Mouse (Mus musculus) kidney, adult 2 months (tissue): ENCODE results near the gene Sned1. TPM values are rescaled to one million over a fixed set of nuclear protein-coding genes. Genes with fewer than 3 reads are reported as not detected.
A peak's percentile ranks its signal among the peaks of the same experiment; 100 is the strongest.

Experiments
- DNase-seq: peaks from one replicate; pipeline ENCODE4 v3.0.0; 2021
- H3K27ac ChIP-seq: fragments of 200-500 bp; 2 replicates; pipeline ENCODE4 v1.5.1; 2012; ENCODE audit warnings: low read depth, low read length, control low read depth, inconsistent platforms; ENCODE audit not compliant: insufficient read depth
- H3K27me3 ChIP-seq: fragments of 200-500 bp; replicated peaks from 2 replicates; pipeline ENCODE4 v1.6.1; 2012; ENCODE audit warnings: mild to moderate bottlenecking, moderate library complexity, low read length, inconsistent platforms; ENCODE audit not compliant: control insufficient read depth, insufficient read depth
- H3K36me3 ChIP-seq: fragments of 200-500 bp; 2 replicates; pipeline ENCODE4 v1.6.1; 2012; ENCODE audit warnings: mild to moderate bottlenecking, moderate library complexity, low read length, inconsistent platforms; ENCODE audit not compliant: control insufficient read depth, insufficient read depth
- H3K4me1 ChIP-seq: fragments of 200-500 bp; 2 replicates; pipeline ENCODE4 v1.6.1; 2011; ENCODE audit warnings: low read length; ENCODE audit not compliant: control insufficient read depth, insufficient read depth
- H3K4me3 ChIP-seq: fragments of 200-500 bp; 2 replicates; pipeline ENCODE4 v1.5.1; 2011; ENCODE audit warnings: mild to moderate bottlenecking, low read depth, low read length, control low read depth; ENCODE audit not compliant: insufficient read depth
- CTCF ChIP-seq: fragments of 200-500 bp; conservative IDR thresholded peaks from 2 replicates; pipeline ENCODE4 v1.5.1; 2011; ENCODE audit warnings: low read depth, mild to moderate bottlenecking, control low read depth, low read length, moderate library complexity, mixed read lengths; ENCODE audit not compliant: insufficient read depth, insufficient read length
- POLR2A ChIP-seq: fragments of 200-500 bp; IDR thresholded peaks from one replicate; pipeline ENCODE4 v1.6.1; 2011; ENCODE audit warnings: low read depth, low read length, control low read depth
- WGBS: fragments of 180-500 bp; shearing (Covaris S2); methylation state at CpG from one replicate; pipeline ENCODE4 v1.1.7; 2018; 5-methylcytosine and 5-hydroxymethylcytosine counted together
- polyA plus RNA-seq: library from polyadenylated mRNA; depleted of rRNA; stranded (reverse); fragments of >200 nt; gene quantifications from 2 replicates; pipeline ENCODE4 v1.2.3, GENCODE M21; 2012

The Sned1 gene
- polyA plus RNA-seq, 1 experiment = 8.8 TPM

GRCm38 (mm10) chr1:93229626-93230025 is 6.0 kb upstream of the Sned1 start:
- TF ChIP-seq POLR2A (no peak), CTCF (no peak)
- Histone ChIP-seq H3K4me3 (no peak overlapping the region), H3K27ac (0 out of 2 replicates have a peak overlapping the region, but pooled peaks have one; percentile 29), H3K4me1 (peaks cover 6% of the 10 kb centered on the region; the same call in 1 of the 2 replicates), H3K27me3 (no peaks in the 10 kb centered on the region), H3K36me3 (no peaks in the 10 kb centered on the region)
- WGBS = 81% methylated on average over 4 of the region's 4 CpGs
- peak; percentile 45 for DNase-seq

- Histone ChIP-seq H3K27ac (0 out of 2 replicates have a peak overlapping the region, but pooled peaks have one; percentile 24), H3K27me3 (no peaks in the 10 kb centered on the region), H3K36me3 (no peaks in the 10 kb centered on the region), H3K4me3 (peak overlapping the region; percentile 52), H3K4me1 (no peaks in the 10 kb centered on the region; the same call in 1 of the 2 replicates)
- WGBS = 34% methylated on average over 3 of the region's 3 CpGs
- DNase-seq = no peak
- TF ChIP-seq CTCF (peak; percentile 35; the same call in 1 of the 2 replicates), POLR2A (no peak)
These were observed 894 bp downstream of the Sned1 start for GRCm38 (mm10) chr1:93236545-93236924.

- 91% methylated on average over 10 of the region's 10 CpGs for WGBS
- DNase-seq = no peak
These were observed 2.0 kb downstream of the Sned1 start for GRCm38 (mm10) chr1:93237676-93238075.

GRCm38 (mm10) chr1:93238201-93238600 is 2.6 kb downstream of the Sned1 start:
- Histone ChIP-seq H3K36me3 (no peaks in the 10 kb centered on the region), H3K27ac (no peak overlapping the region), H3K4me1 (no peaks in the 10 kb centered on the region; the same call in 1 of the 2 replicates), H3K4me3 (no peak overlapping the region), H3K27me3 (no peaks in the 10 kb centered on the region)
- peak; percentile 33 for DNase-seq
- TF ChIP-seq CTCF = no peak; the same call in 1 of the 2 replicates
- TF ChIP-seq POLR2A = no peak
- WGBS = 58% methylated on average over 4 of the region's 4 CpGs

More at GRCm38 (mm10) chr1:93237676-93238075, 2.0 kb downstream of the Sned1 start:
- no peaks in the 10 kb centered on the region for H3K27me3 ChIP-seq
- no peak overlapping the region for H3K4me3 ChIP-seq
- no peaks in the 10 kb centered on the region; the same call in 1 of the 2 replicates for H3K4me1 ChIP-seq
- H3K36me3 ChIP-seq = no peaks in the 10 kb centered on the region
- no peak overlapping the region for H3K27ac ChIP-seq
- TF ChIP-seq CTCF = no peak
- no peak for TF ChIP-seq POLR2A

- DNase-seq = peak; percentile 58
- Histone ChIP-seq H3K27me3 (no peaks in the 10 kb centered on the region), H3K4me1 (peaks cover 9% of the 10 kb centered on the region), H3K27ac (peak overlapping the region; percentile 20; the same call in 1 of the 2 replicates), H3K36me3 (no peaks in the 10 kb centered on the region), H3K4me3 (no peak overlapping the region)
- TF ChIP-seq CTCF (no peak), POLR2A (no peak)
- WGBS = 47% methylated on average over 2 of the region's 2 CpGs
These were observed 10.3 kb downstream of the Sned1 start for GRCm38 (mm10) chr1:93245936-93246335.

- no peak for DNase-seq
- H3K27ac ChIP-seq = no peak overlapping the region
- no peaks in the 10 kb centered on the region for H3K27me3 ChIP-seq
- TF ChIP-seq CTCF (no peak), POLR2A (no peak)
- H3K4me1 ChIP-seq = 0 out of 2 replicates have a peak, but pooled peaks cover 2% of the 10 kb centered on the region
- WGBS = 60% methylated on average over 2 of the region's 2 CpGs
- no peak overlapping the region for H3K4me3 ChIP-seq
- H3K36me3 ChIP-seq = no peaks in the 10 kb centered on the region
These were observed 16.9 kb downstream of the Sned1 start for GRCm38 (mm10) chr1:93252586-93252985.

- no peak overlapping the region for H3K27ac ChIP-seq
- DNase-seq = no peak
- H3K4me1 ChIP-seq = 0 out of 2 replicates have a peak, but pooled peaks cover 2% of the 10 kb centered on the region
- no peaks in the 10 kb centered on the region for H3K27me3 ChIP-seq
- no peak overlapping the region for H3K4me3 ChIP-seq
- 92% methylated on average over 7 of the region's 7 CpGs for WGBS
- H3K36me3 ChIP-seq = no peaks in the 10 kb centered on the region
- TF ChIP-seq CTCF (no peak), POLR2A (no peak)
These were observed 20.1 kb downstream of the Sned1 start for GRCm38 (mm10) chr1:93255761-93256160.
